Mouse (Mus musculus) left cerebral cortex, postnatal 10 days (tissue): ENCODE measurements at regions not wholly inside any gene's neighbourhood (a gene's known extent, or its start where the extent isn't known, plus 50 kb on each side); places are given as distances from the start of the nearest gene placed in this dataset.

Experiments
- DNase-seq, 2 experiments: peaks; one replicate each; pipeline ENCODE4 v3.0.0; 2021 to 2022; ENCODE audit warnings: low spot score in 2 of 2, mixed read lengths in 1 of 2; ENCODE audit errors: extremely low spot score in 1 of 2
- intact Hi-C: fragments of 180-260 bp; cut with DNase I; formaldehyde crosslinking; loops from one replicate; pipeline ENCODE4 v1.15.1; 2025

GRCm38 (mm10) chr13:31309083-31309621 lies 246.8 kb upstream of the Foxq1 start:
- peak in 1 of 2 experiments; percentile 52 for DNase-seq
- intact Hi-C loops: no loop called here

- intact Hi-C loops: no loop called here
- DNase-seq: peak in 1 of 2 experiments; percentile 30
Observed at GRCm38 (mm10) chr13:31312772-31313171, 243.2 kb upstream of the Foxq1 start.

- peak in 1 of 2 experiments; percentile 64 for DNase-seq
- intact Hi-C loops: no loop called here
Observed at GRCm38 (mm10) chr13:31313821-31314220, 242.1 kb upstream of the Foxq1 start.

- intact Hi-C loops: no loop called here
Observed at GRCm38 (mm10) chr13:31317066-31317465, 238.9 kb upstream of the Foxq1 start.

GRCm38 (mm10) chr13:31318008-31318407 lies 237.9 kb upstream of the Foxq1 start:
- DNase-seq: no peak
- intact Hi-C loops: no loop called here

More at GRCm38 (mm10) chr13:31317066-31317465, 238.9 kb upstream of the Foxq1 start:
- DNase-seq: no peak

- DNase-seq: no peak
- intact Hi-C loops: no loop called here
Observed at GRCm38 (mm10) chr13:31321411-31321810, 234.5 kb upstream of the Foxq1 start.

- intact Hi-C loops: no loop called here
- no peak for DNase-seq
Observed at GRCm38 (mm10) chr13:31326269-31326851, 229.6 kb upstream of the Foxq1 start.

GRCm38 (mm10) chr13:31327511-31327951 lies 228.4 kb upstream of the Foxq1 start:
- DNase-seq: no peak
- intact Hi-C loops: no loop called here

GRCm38 (mm10) chr13:31328756-31329155 lies 227.2 kb upstream of the Foxq1 start:
- DNase-seq: no peak
- intact Hi-C loops: no loop called here

GRCm38 (mm10) chr13:31330731-31331130 lies 225.2 kb upstream of the Foxq1 start:
- intact Hi-C loops: no loop called here
- DNase-seq: no peak

GRCm38 (mm10) chr13:31334981-31335380 lies 221.0 kb upstream of the Foxq1 start:
- intact Hi-C loops: no loop called here
- DNase-seq: no peak

GRCm38 (mm10) chr13:31337631-31338030 lies 218.3 kb upstream of the Foxq1 start:
- DNase-seq: no peak
- intact Hi-C loops: no loop called here

- DNase-seq: no peak
Observed at GRCm38 (mm10) chr13:31339386-31339785, 216.5 kb upstream of the Foxq1 start.

GRCm38 (mm10) chr13:31339901-31340300 lies 216.0 kb upstream of the Foxq1 start:
- intact Hi-C loops: no loop called here
- DNase-seq: no peak

More at GRCm38 (mm10) chr13:31339386-31339785, 216.5 kb upstream of the Foxq1 start:
- intact Hi-C loops: no loop called here

GRCm38 (mm10) chr13:31340363-31340948 lies 215.5 kb upstream of the Foxq1 start:
- DNase-seq: no peak
- intact Hi-C loops: no loop called here

GRCm38 (mm10) chr13:31341282-31342100 lies 214.4 kb upstream of the Foxq1 start:
- DNase-seq: no peak

GRCm38 (mm10) chr13:31346205-31346604 lies 209.7 kb upstream of the Foxq1 start:
- intact Hi-C loops: no loop called here

More at GRCm38 (mm10) chr13:31341282-31342100, 214.4 kb upstream of the Foxq1 start:
- intact Hi-C loops: no loop called here

GRCm38 (mm10) chr13:31347000-31347399 lies 208.9 kb upstream of the Foxq1 start:
- no peak for DNase-seq
- intact Hi-C loops: no loop called here

More at GRCm38 (mm10) chr13:31346205-31346604, 209.7 kb upstream of the Foxq1 start:
- no peak for DNase-seq

- DNase-seq: no peak
- intact Hi-C loops: no loop called here
Observed at GRCm38 (mm10) chr13:31349671-31350070, 206.3 kb upstream of the Foxq1 start.
